Mouse (Mus musculus): Measurements from ENCODE around the gene Dennd4a.

- TF ChIP-seq POLR2A (IDR thresholded peaks at IDR 0.05; ENCODE audit: borderline replicate concordance, control insufficient read depth, low read depth, low read length) = no peak
- TF ChIP-seq CTCF (IDR thresholded peaks at IDR 0.05; ENCODE audit: control insufficient read depth, insufficient read depth, low read length) = no peak
Measured at GRCm38 (mm10) chr9:64778151-64778550, 33.0 kb upstream of the Dennd4a start.

All from bone marrow, adult 2 months (tissue).